Mouse (Mus musculus): Measurements from ENCODE around the gene Frmd6.

The Frmd6 gene

DNA sequence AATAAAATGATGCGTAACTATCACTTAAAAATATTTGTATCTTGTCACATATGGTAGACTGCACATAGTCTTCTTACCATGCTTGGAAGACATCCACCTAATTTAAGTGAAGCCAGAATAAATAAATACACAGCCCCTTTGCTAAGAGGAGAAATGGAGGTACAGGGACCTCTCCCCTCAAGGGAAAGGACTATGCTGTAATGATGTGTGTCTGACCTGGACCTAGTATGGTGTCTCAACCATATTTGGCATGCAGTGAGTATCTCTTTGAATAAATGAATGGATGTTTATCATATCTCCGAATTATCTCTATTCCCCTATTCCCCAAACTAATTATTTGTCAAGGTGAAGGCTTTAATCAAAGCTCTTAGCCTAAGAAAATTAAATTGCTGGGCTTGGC lies 15.4 kb upstream of the Frmd6 start:
- no peak for DNase-seq

DNA sequence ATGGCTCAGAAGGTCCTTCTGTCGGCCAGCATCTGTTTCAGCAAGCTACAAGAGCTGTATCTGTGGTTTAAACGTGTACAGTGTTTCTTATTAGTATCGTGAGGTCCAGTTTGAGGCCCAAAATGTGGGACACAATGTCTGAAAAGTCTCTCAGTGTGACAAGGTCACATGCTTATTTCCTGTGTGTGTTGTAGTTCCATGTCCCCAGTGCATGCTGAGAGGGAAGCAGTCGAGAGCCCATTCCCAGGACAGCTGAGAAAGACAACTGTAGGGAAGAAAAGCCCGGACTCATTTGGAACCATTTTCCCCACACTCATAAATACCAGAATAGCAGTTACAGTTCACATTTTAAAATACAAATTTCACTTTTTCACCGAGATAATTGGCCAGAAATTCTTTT lies 13.5 kb upstream of the Frmd6 start:
- DNase-seq: no peak

DNA sequence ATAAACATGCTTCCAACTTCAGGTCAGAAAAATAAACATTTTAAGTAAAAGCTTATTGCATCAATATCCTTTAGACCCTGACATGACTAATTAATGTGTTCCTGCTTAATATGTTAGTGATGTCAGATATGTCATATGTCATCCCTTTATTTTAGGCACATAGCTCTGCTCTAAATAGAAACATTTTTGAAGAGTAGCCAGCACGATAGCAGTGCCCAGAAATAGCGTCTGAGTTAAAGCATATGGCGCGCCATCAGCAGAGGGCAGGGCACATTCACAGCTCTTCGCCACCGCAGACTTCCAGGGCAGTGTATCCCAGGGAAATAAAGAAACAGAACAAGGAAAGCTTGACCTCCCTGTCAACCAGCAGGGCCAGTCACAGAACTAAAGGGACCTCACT lies 13.1 kb upstream of the Frmd6 start:
- peak; percentile 78 for DNase-seq

DNA sequence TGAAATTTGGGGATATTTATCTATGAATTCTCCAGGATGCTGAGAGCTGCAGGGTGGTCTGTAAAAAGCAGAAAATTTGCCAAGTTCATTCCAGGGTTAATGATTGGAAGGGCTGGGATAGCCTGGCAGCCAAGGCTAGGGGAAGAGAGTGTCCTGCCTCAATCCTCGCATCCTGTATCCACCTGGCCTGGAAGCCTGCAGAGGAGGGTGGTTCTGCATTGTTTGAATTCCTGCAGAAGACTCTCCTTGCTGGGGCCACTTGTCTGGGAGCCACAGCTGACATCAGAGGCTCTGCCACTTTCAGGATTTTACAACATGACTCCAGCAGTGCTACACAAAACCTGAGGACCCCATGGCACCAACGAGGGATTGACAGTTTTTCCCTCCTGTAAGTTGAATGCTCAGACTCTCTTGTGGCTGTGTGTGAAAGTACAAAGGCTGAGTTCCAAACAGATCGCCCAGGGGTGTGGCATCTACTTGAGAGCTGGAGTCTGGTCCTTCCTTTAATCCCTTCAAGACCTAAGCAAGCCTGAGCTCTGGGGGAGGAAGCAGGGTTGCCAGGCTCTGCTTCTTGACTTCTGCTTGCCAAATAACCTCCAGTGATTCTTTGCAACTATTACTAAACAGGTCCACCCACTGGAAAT lies 12.4 kb upstream of the Frmd6 start:
- no peak for DNase-seq

DNA sequence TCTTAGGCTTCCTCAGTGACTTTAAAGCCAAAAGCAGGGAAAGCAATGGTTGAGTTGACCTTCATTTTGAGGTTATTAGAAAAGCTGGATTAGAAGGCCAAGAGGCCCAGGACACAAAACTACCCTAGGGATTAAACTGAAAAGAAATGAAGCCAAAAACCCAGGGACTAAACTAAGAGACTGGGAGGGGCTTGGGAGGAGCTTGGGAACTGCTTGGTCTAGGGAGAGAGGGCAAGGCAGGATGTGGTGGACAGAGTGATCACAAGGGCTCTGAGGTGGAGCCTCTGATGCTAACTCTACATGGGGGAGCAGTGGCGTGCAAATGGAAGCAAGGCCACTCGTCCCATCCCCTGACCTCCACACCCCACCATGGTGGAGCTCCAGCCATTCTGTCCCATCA lies 8.6 kb upstream of the Frmd6 start:
- DNase-seq: no peak

DNA sequence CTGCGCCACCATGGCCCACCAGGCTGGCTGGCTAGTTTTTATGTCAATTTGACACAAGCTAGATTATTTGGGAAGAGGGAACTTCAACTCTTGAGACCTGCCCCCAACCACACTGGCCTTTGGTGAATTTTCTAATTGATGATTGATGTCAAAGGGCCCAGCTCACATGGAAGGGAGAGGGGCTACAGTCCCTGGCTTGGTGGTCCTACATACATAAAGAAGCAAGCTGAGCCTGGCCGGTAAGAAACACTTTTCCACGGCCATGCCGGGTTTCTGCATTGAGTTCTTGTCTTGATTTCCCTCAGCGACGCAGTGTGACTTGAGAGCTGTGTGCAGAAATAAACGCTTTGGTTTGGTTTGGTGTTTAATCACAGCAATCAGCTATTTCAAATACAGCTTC lies 1.3 kb upstream of the Frmd6 start:
- DNase-seq: no peak

DNA sequence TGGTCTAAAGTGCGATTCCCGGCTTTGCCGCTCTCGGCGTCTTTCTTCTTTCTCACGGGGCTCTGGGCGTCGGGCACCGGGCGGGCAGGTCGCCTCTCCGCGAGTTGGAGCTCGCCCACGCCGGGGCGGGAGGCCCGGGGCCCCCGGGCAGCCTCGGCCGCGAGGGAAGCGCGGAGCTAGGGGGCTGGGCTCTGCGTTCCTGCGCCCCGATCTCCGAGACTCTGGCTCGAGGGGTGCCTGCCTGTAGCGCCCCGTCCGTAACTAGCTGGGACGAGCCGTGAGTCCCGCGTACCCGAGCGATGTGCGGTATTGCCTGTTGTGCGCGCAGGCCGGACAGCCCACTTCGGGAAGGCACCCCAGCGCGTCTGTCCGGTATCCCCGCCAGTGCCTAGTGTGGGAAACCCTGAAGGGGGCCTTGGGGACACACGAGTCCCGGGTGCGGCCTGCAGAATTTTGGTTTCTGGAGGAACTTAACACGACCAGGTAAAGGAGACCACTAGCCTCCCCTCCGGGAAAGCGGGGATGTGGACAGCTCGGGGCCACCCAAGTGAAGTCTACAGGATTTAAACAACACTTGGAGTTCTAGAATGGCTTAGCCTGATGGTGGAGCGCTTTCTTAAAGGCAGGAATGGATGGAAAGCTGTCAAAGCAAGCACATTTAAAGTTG lies 470 bp downstream of the Frmd6 start:
- DNase-seq: peak; percentile 74

DNA sequence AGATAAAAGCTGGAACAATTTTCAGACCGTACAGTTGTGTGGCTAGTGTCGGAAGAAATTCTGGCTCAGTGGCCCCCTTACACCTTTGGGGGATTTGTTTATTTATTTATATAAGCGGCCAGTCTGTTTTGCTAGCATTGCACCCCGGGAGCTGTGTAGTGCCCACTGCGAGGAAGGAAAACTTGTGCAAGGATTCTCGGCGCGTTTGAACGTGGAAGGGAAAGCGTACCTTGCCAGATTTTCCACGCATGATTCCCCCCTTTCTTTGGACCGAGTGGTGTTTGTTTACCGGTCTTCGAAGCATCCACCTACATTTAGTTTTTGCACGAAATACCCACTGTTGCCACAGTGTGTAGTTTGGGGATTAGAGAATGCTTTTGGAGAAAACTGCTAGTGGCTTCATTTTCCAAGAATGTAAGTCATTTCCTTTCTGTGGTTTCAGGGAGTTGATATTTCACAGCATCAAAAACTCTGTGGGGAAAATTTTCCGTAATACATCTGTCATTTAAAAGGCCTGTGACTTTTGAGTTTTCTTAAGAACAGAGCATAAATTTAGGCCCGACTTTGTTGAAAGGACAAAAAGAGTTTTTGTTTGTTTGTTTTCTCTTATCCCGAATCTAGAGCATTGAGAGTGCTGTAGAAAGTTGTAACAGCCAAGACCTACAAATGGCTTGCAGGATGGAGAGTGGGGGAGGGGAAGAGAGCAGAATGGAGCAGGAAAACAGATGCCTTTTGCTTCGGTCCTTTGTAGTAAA lies 1.2 kb downstream of the Frmd6 start:
- peak; percentile 46 for DNase-seq

DNA sequence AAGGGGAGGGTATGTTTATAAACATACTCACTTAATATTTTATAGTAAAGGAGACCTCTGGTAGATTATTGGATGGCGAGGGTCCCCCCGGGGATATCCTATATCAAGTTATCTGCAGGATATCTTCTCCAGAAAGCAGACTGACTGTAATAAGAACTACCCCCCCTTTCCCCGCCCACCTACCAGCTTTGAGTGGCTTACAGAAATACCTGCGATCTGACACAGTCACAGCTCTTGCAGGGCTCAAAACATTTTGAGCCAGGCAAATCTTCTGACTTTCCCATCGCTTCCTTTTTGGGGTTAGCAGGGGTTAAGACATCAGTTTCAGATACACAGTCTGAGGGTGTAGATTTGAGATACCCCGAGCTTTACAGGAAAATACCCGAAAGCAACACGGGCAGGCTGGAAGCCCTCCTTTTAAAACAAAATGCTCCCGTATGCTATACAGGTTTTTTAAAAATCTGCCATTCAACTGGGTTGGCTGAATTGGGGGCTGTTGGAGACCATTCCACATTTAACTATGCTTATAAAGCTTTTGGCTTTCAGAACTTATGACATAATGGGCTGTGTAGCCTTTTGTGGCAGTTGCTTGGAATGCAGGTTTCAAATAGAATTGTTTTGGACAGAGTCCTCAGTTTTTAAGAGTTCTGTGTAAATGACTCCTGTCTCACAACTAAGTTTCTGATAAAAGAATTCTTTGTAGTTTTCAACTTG lies 2.0 kb downstream of the Frmd6 start:
- no peak for DNase-seq

DNA sequence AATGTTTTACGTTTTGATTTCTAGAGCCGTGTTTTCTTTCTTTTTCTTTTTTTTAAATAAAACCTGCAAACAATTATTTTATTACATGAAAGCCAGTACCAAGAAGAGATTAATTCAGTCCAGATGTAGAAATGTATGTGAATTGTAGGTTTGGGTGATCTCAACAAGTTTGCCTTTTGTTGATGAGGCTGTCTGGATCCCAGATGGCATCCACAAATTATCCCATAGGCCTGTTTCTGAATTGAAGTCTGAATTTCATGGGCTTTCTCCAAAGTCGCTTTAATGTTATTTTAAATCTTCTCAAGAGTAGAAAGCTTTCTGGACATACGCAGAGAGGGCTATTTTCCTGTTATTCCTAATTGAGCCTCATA lies 2.6 kb downstream of the Frmd6 start:
- DNase-seq: no peak

DNA sequence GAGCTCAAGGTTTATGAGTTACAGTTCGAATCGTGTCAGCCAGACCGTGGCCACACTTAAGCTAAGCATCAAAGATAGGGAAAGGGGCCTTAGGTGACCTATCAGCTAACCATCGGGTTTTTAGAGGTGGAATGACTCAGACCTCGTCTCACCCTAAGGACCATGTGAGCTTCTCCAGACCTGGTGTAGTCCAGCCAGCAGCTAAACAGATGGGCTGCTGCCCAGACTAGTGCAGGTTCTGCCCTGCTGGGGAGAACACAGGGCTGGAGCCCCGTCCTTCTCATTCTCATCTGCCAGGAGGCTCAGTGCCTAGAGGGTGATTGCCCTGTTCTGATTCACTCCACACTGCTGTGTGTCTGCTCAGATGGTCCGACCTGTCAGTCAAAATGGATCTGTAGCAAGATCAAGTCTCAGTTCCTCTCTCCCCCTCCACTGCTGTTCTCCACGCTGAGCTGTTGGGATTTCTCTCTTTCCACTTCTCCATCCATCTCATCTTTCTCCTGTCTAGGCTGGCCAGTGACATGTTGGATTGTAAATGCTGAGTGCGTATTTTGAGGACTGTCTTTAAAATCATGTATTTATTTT lies 5.8 kb downstream of the Frmd6 start:
- peak; percentile 48 for DNase-seq

DNA sequence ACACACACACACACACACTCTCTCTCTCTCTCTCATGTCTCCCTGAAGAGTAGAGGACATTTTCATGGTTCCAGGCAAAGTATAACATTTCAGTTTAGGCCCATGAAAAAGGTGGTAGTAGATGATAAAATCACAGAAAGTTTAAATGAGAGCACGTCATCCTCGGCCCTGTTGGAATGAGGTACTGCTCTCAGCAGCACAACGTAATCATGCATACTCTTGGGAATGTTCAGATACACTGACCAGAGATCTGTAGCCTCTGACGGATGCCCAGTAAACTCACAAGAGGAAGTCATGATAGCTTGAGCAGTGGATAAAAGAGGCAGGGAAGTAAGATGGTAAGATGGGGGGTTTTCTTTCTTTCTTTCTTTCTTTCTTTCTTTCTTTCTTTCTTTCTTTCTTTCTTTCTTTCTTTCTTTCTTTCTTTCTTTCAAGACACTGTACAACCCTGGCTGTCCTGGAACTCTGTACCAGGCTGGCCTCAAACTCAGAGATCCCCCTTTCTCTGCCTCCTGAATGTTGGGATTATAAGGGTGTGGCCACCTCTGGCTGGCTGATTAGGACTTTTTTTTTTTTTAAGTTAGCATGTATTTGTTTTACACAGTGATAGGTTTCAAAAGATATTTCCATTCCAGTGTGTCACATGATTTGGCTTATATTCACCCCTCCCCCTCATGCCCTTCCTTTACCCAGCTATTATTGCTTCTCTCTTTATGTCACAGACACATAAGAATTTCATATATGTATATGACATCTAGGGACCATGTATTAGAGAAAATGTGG lies 7.1 kb downstream of the Frmd6 start:
- no peak for DNase-seq

DNA sequence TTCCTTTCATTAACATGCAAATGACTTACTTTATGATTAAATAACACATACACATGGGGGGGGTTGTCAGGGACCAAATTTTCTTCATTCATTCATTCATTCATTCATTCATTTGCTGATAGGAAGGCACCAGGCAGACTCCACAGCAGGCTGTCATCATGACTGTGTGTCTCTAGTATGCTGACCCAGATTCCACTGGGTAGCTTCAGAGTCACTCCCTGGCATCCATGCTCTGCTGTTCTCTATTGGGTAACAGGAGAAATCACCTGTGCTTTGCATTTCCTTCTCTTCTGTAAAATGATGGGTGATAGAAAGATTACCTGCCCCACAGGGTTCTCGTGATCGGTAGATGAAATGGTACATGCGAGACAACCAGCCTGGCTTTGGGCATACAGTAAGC lies 7.7 kb downstream of the Frmd6 start:
- no peak for DNase-seq

DNA sequence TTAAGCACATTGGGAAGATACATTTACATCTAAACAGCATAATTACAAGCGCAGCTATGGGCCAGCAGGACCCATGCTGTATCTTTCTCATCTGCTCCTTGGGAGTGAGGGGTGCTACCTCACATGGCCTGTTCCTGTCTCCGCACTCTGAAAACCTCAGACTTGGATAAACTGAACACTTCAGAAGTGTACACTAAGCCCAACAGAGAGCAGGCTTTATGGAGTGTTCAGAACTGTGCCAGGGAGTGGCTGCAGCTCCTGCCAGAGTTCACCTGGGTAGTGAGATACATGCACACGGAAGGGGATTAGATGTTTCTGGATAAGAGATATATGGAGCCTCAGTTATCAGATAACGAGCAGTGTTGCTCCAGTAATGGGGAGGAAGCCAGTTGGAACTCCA lies 8.7 kb downstream of the Frmd6 start:
- DNase-seq: no peak

DNA sequence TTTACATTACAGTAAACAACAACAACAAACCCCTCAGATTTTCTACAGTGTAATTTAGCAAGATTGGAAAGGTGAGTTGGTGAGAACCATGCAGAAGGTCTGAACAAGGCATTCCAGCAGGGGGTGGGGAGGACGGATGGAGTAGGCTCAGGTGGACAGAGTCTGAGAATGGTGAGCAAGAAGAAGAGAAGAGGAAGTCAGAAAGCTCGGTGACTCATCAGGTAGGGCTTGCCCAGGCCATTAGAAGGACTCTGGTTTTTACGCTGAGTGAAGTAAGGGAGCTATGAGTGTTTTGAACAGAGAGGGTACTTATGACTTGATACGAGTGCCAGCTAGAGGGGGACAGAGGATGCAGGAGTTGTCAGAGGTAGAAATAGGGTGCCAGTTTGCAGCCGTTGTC lies 9.7 kb downstream of the Frmd6 start:
- no peak for DNase-seq

DNA sequence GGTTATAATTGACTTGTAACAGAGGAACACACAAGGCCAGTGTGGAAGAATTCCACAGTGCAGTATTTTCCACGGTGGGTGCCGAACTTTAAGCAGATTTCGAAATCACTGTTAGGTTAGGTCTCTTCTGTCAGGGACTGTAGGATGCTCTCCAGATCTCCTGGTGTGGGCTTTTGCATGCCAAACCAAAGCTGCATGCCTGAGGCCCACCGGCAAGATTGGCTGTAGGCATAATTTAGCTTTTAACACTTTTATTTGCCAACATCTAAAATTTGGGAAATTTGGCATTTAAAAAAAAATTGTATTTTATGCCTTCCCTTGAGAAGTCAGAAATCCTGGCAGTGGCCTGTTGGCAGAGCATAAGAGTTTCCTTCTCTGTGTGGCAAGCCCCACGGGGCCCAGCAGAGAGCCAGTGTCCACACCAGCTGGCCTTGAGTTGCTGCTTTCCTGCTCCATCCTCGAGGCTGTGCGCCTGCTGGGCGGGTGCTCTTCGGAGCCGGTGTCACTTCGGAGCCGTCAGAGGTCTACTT lies 12.5 kb downstream of the Frmd6 start:
- DNase-seq: peak; percentile 65

DNA sequence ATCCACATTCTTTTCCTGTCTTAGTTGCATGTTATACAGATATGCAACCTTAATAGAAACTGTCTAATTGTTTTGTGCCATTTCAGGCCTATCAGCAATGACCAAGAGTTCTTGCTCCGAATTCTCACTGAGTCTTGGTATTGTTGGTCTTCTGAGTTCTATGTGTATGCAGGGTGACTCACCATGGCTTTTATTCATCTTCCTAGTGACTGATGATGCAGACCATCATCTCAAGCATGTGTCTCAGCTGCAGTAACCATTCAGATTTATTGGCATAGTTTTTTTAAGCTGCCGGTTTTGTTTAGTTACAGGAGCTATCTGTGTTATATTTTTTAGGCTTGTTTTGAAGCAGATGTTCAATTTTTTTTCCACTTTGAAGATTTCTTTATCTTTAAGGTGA lies 20.1 kb downstream of the Frmd6 start:
- no peak for DNase-seq

DNA sequence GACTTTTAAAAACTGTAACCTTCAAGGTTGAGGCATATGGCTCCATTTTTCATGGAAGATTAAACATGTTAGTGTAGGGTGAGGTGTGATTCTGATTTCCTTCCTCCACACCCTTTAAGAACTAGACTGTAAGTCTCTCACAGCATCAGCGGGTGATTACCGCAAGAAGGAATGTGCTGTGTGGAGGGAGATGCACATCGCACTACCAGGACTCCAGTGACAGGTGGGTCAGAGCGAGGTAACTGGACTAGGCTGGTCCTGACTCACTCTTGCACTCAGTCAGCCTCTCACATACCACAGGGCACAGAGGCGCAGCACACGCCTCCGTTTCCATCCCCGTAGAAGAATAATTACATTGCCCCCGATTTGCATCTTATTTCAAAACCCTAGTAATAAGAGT lies 23.7 kb downstream of the Frmd6 start:
- no peak for DNase-seq

DNA sequence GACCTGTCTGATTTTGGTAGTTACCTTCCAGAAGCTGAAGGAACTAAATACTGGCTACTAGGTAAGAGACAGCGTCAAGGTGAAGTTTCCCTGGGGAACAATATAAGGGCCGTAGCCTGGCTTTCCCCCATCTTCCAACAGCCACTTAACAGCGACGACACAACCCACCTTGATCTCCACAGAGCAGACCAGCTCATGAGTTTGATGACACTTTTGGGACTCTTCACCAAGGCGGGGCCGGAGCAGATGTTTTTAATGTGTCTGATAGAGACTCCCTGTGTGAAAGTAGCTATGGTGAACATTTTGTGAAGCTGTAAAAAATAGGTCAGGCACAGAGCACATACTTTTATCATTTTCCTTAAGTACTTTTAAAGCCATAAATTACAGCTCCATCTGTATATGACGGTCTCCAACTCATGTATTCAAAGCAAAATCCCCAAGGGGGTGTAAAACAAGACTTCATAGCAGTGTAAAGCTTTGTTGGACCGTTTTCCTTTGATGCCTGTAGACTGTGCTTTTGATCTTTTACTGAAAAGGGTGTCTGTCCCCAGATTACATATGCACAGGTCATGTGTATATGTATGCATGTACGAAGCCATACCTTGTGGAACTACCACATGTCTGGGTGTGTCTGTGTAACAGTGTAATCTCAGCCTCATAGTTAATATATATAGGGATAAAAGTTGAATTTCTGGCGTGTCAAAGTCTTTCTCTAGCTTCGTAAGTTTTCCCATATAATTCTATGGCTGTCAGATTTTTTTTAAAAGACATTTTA lies 24.4 kb downstream of the Frmd6 start:
- no peak for DNase-seq

DNA sequence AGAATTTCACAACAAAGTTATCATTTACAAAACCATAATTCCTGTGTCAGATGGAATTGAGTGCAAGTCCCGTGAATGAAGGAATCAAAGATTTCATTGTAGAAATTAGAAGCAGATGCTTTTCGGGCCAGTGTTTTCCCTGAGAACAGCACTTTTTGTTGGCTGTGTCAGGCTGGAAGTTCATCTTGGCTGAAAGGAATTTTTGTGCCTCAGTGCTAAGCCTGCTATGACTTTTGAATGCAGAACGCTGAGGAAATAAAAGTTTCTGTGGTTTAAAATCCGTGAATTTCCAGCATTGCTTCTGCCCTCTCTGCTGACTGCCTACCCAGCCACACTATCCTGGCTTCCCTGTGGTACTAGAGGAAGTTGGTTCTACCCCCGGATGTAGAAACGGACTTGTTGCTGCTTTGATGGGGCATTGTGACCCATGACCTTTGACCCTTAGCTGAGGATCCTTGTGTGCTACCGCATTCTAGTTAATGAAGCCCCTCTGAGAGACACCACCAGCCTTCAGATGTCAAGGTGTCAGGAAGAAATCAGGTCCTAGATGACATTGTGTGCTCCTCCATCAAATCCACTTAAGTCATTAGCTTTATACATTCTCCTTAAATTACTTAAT lies 26.1 kb downstream of the Frmd6 start:
- no peak for DNase-seq

DNA sequence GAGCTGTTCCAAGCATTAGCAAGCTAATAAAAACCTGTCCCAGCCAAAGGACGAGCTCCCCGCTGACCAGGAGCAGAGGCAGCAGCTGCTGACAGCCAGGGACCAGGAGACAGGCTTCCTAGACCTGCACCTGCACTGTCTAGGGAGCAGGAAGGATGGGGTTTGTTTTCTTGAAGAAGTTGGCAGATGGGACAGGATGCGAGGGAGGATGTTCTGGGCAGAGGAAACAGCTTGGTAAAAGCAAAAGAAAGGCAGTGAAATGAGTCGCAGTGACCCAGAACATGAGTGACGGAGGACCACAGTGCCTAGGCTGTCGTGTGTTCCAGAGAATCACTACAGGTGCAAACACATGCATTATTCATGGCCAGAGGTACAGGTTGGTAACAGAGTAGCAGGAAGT lies 27.7 kb downstream of the Frmd6 start:
- DNase-seq: no peak
